Mouse (Mus musculus): ENCODE data around the gene Slc6a13. TPM values are rescaled to one million over a fixed set of nuclear protein-coding genes. Genes with fewer than 3 reads are reported as not detected.
A peak's percentile ranks its signal among the peaks of the same experiment; 100 is the strongest.
"Not testable (repeated sequence)": the region's sequence is repeated elsewhere in the genome, so short reads cannot be mapped to it uniquely, and the experiment has no call there.

Slc6a13 gene
- total RNA-seq, 2 experiments from 2014 or later: 10.2 to 12.8 TPM

GRCm38 (mm10) chr6:121325740-121326139 is 25.7 kb downstream of the Slc6a13 start:
- DNase-seq (ENCODE audit: low spot score in 2 of 2): peak in 1 of 2 experiments; percentile 19

- no peak for DNase-seq (ENCODE audit: low spot score in 2 of 2)
Observed at GRCm38 (mm10) chr6:121326486-121327069, 26.6 kb downstream of the Slc6a13 start.

- DNase-seq (ENCODE audit: low spot score in 2 of 2): peak; percentile 59 to 84
Observed at GRCm38 (mm10) chr6:121328417-121328884, 28.4 kb downstream of the Slc6a13 start.

- DNase-seq (ENCODE audit: low spot score in 2 of 2): peak in 1 of 2 experiments; percentile 40
Observed at GRCm38 (mm10) chr6:121329848-121330508, 30.0 kb downstream of the Slc6a13 start.

- no peak for DNase-seq (ENCODE audit: low spot score in 2 of 2)
Observed at GRCm38 (mm10) chr6:121335841-121336240, 35.8 kb downstream of the Slc6a13 start.

- no peak for DNase-seq (ENCODE audit: low spot score in 2 of 2)
Observed at GRCm38 (mm10) chr6:121336558-121336957, 36.5 kb downstream of the Slc6a13 start.

GRCm38 (mm10) chr6:121337229-121337628 is 37.2 kb downstream of the Slc6a13 start:
- DNase-seq (ENCODE audit: low spot score in 2 of 2): no peak

- peak; percentile 79 to 89 for DNase-seq (ENCODE audit: low spot score in 2 of 2)
Observed at GRCm38 (mm10) chr6:121337770-121338518, 37.9 kb downstream of the Slc6a13 start.

GRCm38 (mm10) chr6:121338519-121338896 is 38.5 kb downstream of the Slc6a13 start:
- DNase-seq (ENCODE audit: low spot score in 2 of 2): no peak

GRCm38 (mm10) chr6:121341650-121342049 is 41.6 kb downstream of the Slc6a13 start:
- DNase-seq (ENCODE audit: low spot score in 2 of 2): no peak

- DNase-seq (ENCODE audit: low spot score in 2 of 2): no peak
Observed at GRCm38 (mm10) chr6:121343026-121343770, 43.2 kb downstream of the Slc6a13 start, which contains the start of gene Slc6a12. Gene Slc6a12, plus strand, starts transcription at chr6:121343076.

- DNase-seq (ENCODE audit: low spot score in 2 of 2): no peak
Observed at GRCm38 (mm10) chr6:121343771-121344123, 43.7 kb downstream of the Slc6a13 start.

GRCm38 (mm10) chr6:121344329-121344728 is 44.3 kb downstream of the Slc6a13 start:
- no peak for DNase-seq (ENCODE audit: low spot score in 2 of 2)

GRCm38 (mm10) chr6:121346428-121346827 is 46.4 kb downstream of the Slc6a13 start:
- DNase-seq (ENCODE audit: low spot score in 2 of 2): no peak

- no peak for DNase-seq (ENCODE audit: low spot score in 2 of 2)
Observed at GRCm38 (mm10) chr6:121352276-121352675, 52.2 kb downstream of the Slc6a13 start.

GRCm38 (mm10) chr6:121356041-121356440 is 56.0 kb downstream of the Slc6a13 start:
- no peak for DNase-seq (ENCODE audit: low spot score in 2 of 2)

GRCm38 (mm10) chr6:121357232-121357631 is 57.2 kb downstream of the Slc6a13 start:
- no peak for DNase-seq (ENCODE audit: low spot score in 2 of 2)

GRCm38 (mm10) chr6:121363061-121363460 is 63.0 kb downstream of the Slc6a13 start:
- no peak for DNase-seq (ENCODE audit: low spot score in 2 of 2)

- DNase-seq (ENCODE audit: low spot score in 2 of 2): no peak
Observed at GRCm38 (mm10) chr6:121363956-121364355, 63.9 kb downstream of the Slc6a13 start.

- DNase-seq (ENCODE audit: low spot score in 2 of 2): not testable (repeated sequence)
Observed at GRCm38 (mm10) chr6:121366537-121366936, 66.5 kb downstream of the Slc6a13 start.

- DNase-seq (ENCODE audit: low spot score in 2 of 2): no peak
Observed at GRCm38 (mm10) chr6:121367099-121367498, 67.1 kb downstream of the Slc6a13 start.
